22 mouse cellular contexts compared by ENCODE assay signal in genomic region chr6:38721361-38721760, GRCm38 (mm10). TPM values are rescaled to one million over a fixed set of nuclear protein-coding genes. Genes with fewer than 3 reads are reported as not detected.
DNase-seq lines count a peak whose midpoint lies in the region; ATAC-seq lines count a peak whose summit lies in the region.
"Had no signal": no experiment of that assay in that cellular context is flagged by ENCODE, and none has a peak within 500 bp of the region (broad histone marks: within the 10 kb centered on the region; RNA-seq: fewer than 3 reads in every experiment).

No protein-coding gene starts in this region.

- no peak for ATAC-seq in granulocyte monocyte progenitor cell, adult 5-6 weeks (replicated peaks; ENCODE audit: poor library complexity, severe bottlenecking)
- ATAC-seq: CD4-positive, CD25-positive, alpha-beta regulatory T cell, adult 4 months; forebrain, embryonic 15.5 days; intestine, postnatal 0 days; liver, embryonic 12.5 days; liver, postnatal 0 days had no signal

- peak; percentile 18 for DNase-seq in gastrocnemius, adult 18-20 months (ENCODE audit: low spot score)
- DNase-seq in gastrocnemius, adult 8-10 months (ENCODE audit: low spot score in 2 of 2) = no peak
- DNase-seq in spleen, postnatal 36 days (ENCODE audit: low spot score in 2 of 2) = peak; percentile 46 to 61
- no peak for DNase-seq in spleen, adult 18-20 months
- DNase-seq in retina, postnatal 1 day = peak; percentile 65
- DNase-seq in adrenal gland, adult 2 months = no peak
- DNase-seq: adrenal gland, postnatal 36 days; cerebellum, adult 8-10 months; cerebellum, postnatal 36 days; embryo, embryonic 11 days; gastrocnemius, adult 2 months; kidney, postnatal 14 days; left cerebral cortex, postnatal 4 days; liver, postnatal 0 days; lung, postnatal 36 days; right cerebral cortex, postnatal 25 days; thymus, postnatal 25 days had no signal

RNA-seq across cellular contexts. Expression of gene Clec2l, which starts 58.5 kb away (rescaled TPM):
- not detected for total RNA-seq in gastrocnemius, adult 18-20 months (2021)
- total RNA-seq in gastrocnemius, adult 8-10 months (2022) = under 1 TPM in 2 of 4 experiments, not detected in 2; 0.22 to 0.27 TPM
- 1 to 10 TPM; 1.6 to 3.4 TPM for total RNA-seq in adrenal gland, adult 2 months (2021)
- 4.3 and 6.4 TPM in 2 replicates for polyA plus RNA-seq in adrenal gland, adult 2 months (2012; rRNA removed)
- total RNA-seq in granulocyte monocyte progenitor cell, adult 5-6 weeks (2014; fragmentation: Nextera tagmentation) = 0.45 TPM in 1 of 2 replicates, not detected in the other
- not detected in 2 replicates for total RNA-seq in granulocyte monocyte progenitor cell, adult 5-6 weeks (2017)
- polyA plus RNA-seq: CD4-positive, CD25-positive, alpha-beta regulatory T cell, adult 4 months; liver, postnatal 0 days had no signal

Comparison
In these comparisons a context has a peak if more than half of its experiments do, and no peak if none do; other contexts are left out.
1. DNase-seq: peak in gastrocnemius, adult 18-20 months (single experiment), spleen, postnatal 36 days (2 of 2) and retina, postnatal 1 day (single experiment); none in gastrocnemius, adult 8-10 months (0 of 2), spleen, adult 18-20 months (0 of 2) and adrenal gland, adult 2 months (single experiment).